8 mouse cellular contexts compared by ENCODE assay signal in the genomic region with DNA sequence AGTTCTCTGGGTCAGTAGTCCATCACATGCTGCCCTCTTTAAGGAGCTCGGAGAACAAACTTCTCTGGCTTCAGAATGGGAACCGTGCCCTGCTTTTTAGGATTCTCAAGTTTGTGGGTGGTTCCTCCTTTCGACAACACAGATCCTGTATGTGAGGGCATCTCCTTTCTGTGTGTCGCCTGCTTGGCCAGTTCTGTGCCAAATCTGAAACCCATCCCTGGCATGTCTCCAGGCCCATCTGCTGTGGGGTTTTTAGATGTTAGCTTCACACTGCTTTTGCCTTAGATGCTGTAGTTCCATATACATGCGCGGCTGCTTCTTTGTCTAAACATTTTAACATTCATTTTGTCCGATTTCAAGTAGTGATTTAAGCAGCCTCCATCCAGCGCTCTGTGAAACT.
A peak's percentile ranks its signal among the peaks of the same experiment; 100 is the strongest.
DNase-seq lines count a peak whose midpoint lies in the region; ATAC-seq lines count a peak whose summit lies in the region.

No protein-coding gene starts in this region.

- ATAC-seq in activated CD4-positive, CD25-positive, alpha-beta regulatory T cell, adult 4 months, result no peak

- DNase-seq in adrenal gland, postnatal 25 days, result peak; percentile 17
- no peak for DNase-seq in adrenal gland, adult 8-10 months
- DNase-seq in ovary, postnatal 14 days (ENCODE audit: low spot score), result peak; percentile 4
- no peak for DNase-seq in ovary, postnatal 10 days (ENCODE audit: low spot score)
- DNase-seq in layer of hippocampus, adult 9-10 months (ENCODE audit: low spot score), result peak; percentile 60
- peak; percentile 70 for DNase-seq in right cerebral cortex, postnatal 25 days
- DNase-seq in urinary bladder, postnatal 25 days (ENCODE audit: low spot score), result no peak

Comparison
In these comparisons a context has a peak if more than half of its experiments do, and no peak if none do; other contexts are left out.
1. DNase-seq: peak in adrenal gland, postnatal 25 days (single experiment), ovary, postnatal 14 days (single experiment), layer of hippocampus, adult 9-10 months (single experiment) and right cerebral cortex, postnatal 25 days (single experiment); none in adrenal gland, adult 8-10 months (single experiment), ovary, postnatal 10 days (single experiment) and urinary bladder, postnatal 25 days (single experiment).